Comparison of ENCODE assay signal across 17 mouse cellular contexts in genomic region chr4:130712341-130712740, GRCm38 (mm10). TPM values are rescaled to one million over a fixed set of nuclear protein-coding genes. Genes with fewer than 3 reads are reported as not detected.
DNase-seq lines count a peak whose midpoint lies in the region; ATAC-seq and TF ChIP-seq lines count a peak whose summit lies in the region.
"Had no signal": no experiment of that assay in that cellular context is flagged by ENCODE, and none has a peak within 500 bp of the region (broad histone marks: within the 10 kb centered on the region; RNA-seq: fewer than 3 reads in every experiment).

No protein-coding gene starts in this region.

- no peaks in the 10 kb centered on the region for H3K27me3 ChIP-seq in heart, embryonic 10.5 days (ENCODE audit: insufficient read depth, poor library complexity, severe bottlenecking)
- no peaks in the 10 kb centered on the region for H3K27me3 ChIP-seq in heart, adult 2 months (ENCODE audit: control insufficient read depth, insufficient read depth, low read length)
- H3K27me3 ChIP-seq in ES-Bruce4 (ENCODE audit: control insufficient read depth, insufficient read depth, low read length, poor library complexity, severe bottlenecking), result no peaks in the 10 kb centered on the region
- no peaks in the 10 kb centered on the region for H3K27me3 ChIP-seq in embryonic facial prominence, embryonic 12.5 days
- H3K27me3 ChIP-seq in liver, embryonic 15.5 days, result no peaks in the 10 kb centered on the region
- no peaks in the 10 kb centered on the region for H3K27me3 ChIP-seq in forebrain, embryonic 16.5 days (replicated peaks; ENCODE audit: control insufficient read depth, insufficient read depth, low read length)
- H3K27me3 ChIP-seq in hindbrain, embryonic 14.5 days (ENCODE audit: control insufficient read depth, insufficient read depth, low read length), result no peaks in the 10 kb centered on the region
- H3K27me3 ChIP-seq: midbrain, embryonic 13.5 days had no signal

- 0 out of 2 replicates have a peak, but pooled peaks have one; percentile 28 for ATAC-seq in embryonic facial prominence, embryonic 12.5 days (ENCODE audit: insufficient number of reproducible peaks, insufficient read depth, low FRiP score, low TSS enrichment)
- ATAC-seq in liver, embryonic 15.5 days (ENCODE audit: insufficient read depth), result peak; percentile 69
- no peak for ATAC-seq in forebrain, embryonic 16.5 days
- no peak for ATAC-seq in hindbrain, embryonic 14.5 days (ENCODE audit: low FRiP score)
- ATAC-seq: lung, postnatal 0 days; midbrain, embryonic 13.5 days had no signal

- no peak for TF ChIP-seq EP300 in heart, adult 2 months (IDR thresholded peaks at IDR 0.05; ENCODE audit: insufficient read depth, low read depth, low read length)
- no peak for TF ChIP-seq EP300 in ES-Bruce4 (IDR thresholded peaks at IDR 0.05; ENCODE audit: insufficient read depth, low read depth, low read length)

- no peak overlapping the region for H3K4me2 ChIP-seq in embryonic facial prominence, embryonic 12.5 days (replicated peaks)
- H3K4me2 ChIP-seq in liver, embryonic 15.5 days, result peak overlapping the region; percentile 69
- no peak overlapping the region for H3K4me2 ChIP-seq in forebrain, embryonic 16.5 days (ENCODE audit: low read length)
- H3K4me2 ChIP-seq in hindbrain, embryonic 14.5 days (replicated peaks), result no peak overlapping the region
- H3K4me2 ChIP-seq: midbrain, embryonic 13.5 days had no signal

- H3K4me1 ChIP-seq in heart, embryonic 10.5 days, result peaks cover 49% of the 10 kb centered on the region
- peaks cover 18% of the 10 kb centered on the region for H3K4me1 ChIP-seq in heart, adult 2 months (ENCODE audit: control insufficient read depth, insufficient read depth, low read length)
- H3K4me1 ChIP-seq in ES-Bruce4 (ENCODE audit: control insufficient read depth, insufficient read depth, low read length), result no peaks in the 10 kb centered on the region
- peaks cover 24% of the 10 kb centered on the region for H3K4me1 ChIP-seq in embryonic facial prominence, embryonic 12.5 days
- peaks cover 93% of the 10 kb centered on the region for H3K4me1 ChIP-seq in liver, embryonic 15.5 days (replicated peaks)
- H3K4me1 ChIP-seq in forebrain, embryonic 16.5 days (replicated peaks; ENCODE audit: control insufficient read depth, insufficient read depth, low read length), result peaks cover 26% of the 10 kb centered on the region
- peaks cover 22% of the 10 kb centered on the region; the same call in 1 of the 2 replicates for H3K4me1 ChIP-seq in hindbrain, embryonic 14.5 days (replicated peaks; ENCODE audit: control insufficient read depth, insufficient read depth, low read length)

- no peak for TF ChIP-seq CTCF in heart, adult 2 months (IDR thresholded peaks at IDR 0.05)
- TF ChIP-seq CTCF in ES-Bruce4 (IDR thresholded peaks at IDR 0.05; ENCODE audit: low read depth, low read length), result no peak

- H3K9me3 ChIP-seq in heart, embryonic 10.5 days, result no peaks in the 10 kb centered on the region
- H3K9me3 ChIP-seq in ES-Bruce4 (replicated peaks; ENCODE audit: control insufficient read depth, insufficient read depth, low read length, poor library complexity, severe bottlenecking), result no peaks in the 10 kb centered on the region
- no peaks in the 10 kb centered on the region for H3K9me3 ChIP-seq in embryonic facial prominence, embryonic 12.5 days
- H3K9me3 ChIP-seq in liver, embryonic 15.5 days (replicated peaks), result no peaks in the 10 kb centered on the region
- no peaks in the 10 kb centered on the region for H3K9me3 ChIP-seq in forebrain, embryonic 16.5 days (ENCODE audit: control insufficient read depth, low read length)
- no peaks in the 10 kb centered on the region for H3K9me3 ChIP-seq in hindbrain, embryonic 14.5 days (ENCODE audit: control insufficient read depth, low read length)
- H3K9me3 ChIP-seq: limb, embryonic 10.5 days; midbrain, embryonic 13.5 days had no signal

- H3K9ac ChIP-seq in heart, adult 2 months (ENCODE audit: low read depth, low read length), result no peak overlapping the region
- H3K9ac ChIP-seq in ES-Bruce4 (ENCODE audit: low read depth, poor library complexity, severe bottlenecking), result no peak overlapping the region
- no peak overlapping the region for H3K9ac ChIP-seq in embryonic facial prominence, embryonic 12.5 days
- H3K9ac ChIP-seq in liver, embryonic 15.5 days, result peak overlapping the region; percentile 50
- no peak overlapping the region for H3K9ac ChIP-seq in forebrain, embryonic 16.5 days (replicated peaks; ENCODE audit: low read depth, low read length)
- no peak overlapping the region for H3K9ac ChIP-seq in hindbrain, embryonic 14.5 days
- H3K9ac ChIP-seq: midbrain, embryonic 13.5 days had no signal

- H3K27ac ChIP-seq in heart, embryonic 10.5 days, result no peak overlapping the region
- no peak overlapping the region for H3K27ac ChIP-seq in heart, adult 2 months
- H3K27ac ChIP-seq in ES-Bruce4 (ENCODE audit: insufficient read depth, low read length), result 0 out of 2 replicates have a peak overlapping the region, but pooled peaks have one; percentile 16
- no peak overlapping the region; the same call in 1 of the 2 replicates for H3K27ac ChIP-seq in embryonic facial prominence, embryonic 12.5 days
- peak overlapping the region; percentile 96 for H3K27ac ChIP-seq in liver, embryonic 15.5 days (replicated peaks)
- H3K27ac ChIP-seq in forebrain, embryonic 16.5 days (ENCODE audit: low read length), result no peak overlapping the region
- H3K27ac ChIP-seq in hindbrain, embryonic 14.5 days, result no peak overlapping the region
- H3K27ac ChIP-seq: limb, embryonic 10.5 days; midbrain, embryonic 13.5 days had no signal

- WGBS in heart, embryonic 10.5 days, result 70% methylated on average over 3 of the region's 3 CpGs
- 77% methylated on average over 3 of the region's 3 CpGs for WGBS in heart, adult 2 months
- WGBS in embryonic facial prominence, embryonic 12.5 days, result 74% methylated on average over 3 of the region's 3 CpGs
- WGBS in liver, embryonic 15.5 days (ENCODE audit: insufficient replicate concordance), result 33% methylated on average over 3 of the region's 3 CpGs
- WGBS in forebrain, embryonic 16.5 days, result 81% methylated on average over 3 of the region's 3 CpGs
- whole genome bisulfite sequencing in hindbrain, embryonic 14.5 days, result 90% methylated on average over 3 of the region's 3 CpGs

- H3K36me3 ChIP-seq in heart, embryonic 10.5 days, result 0 out of 2 replicates have a peak, but pooled peaks cover 4% of the 10 kb centered on the region
- peaks cover 44% of the 10 kb centered on the region for H3K36me3 ChIP-seq in heart, adult 2 months (ENCODE audit: control insufficient read depth, insufficient read depth, low read length)
- H3K36me3 ChIP-seq in ES-Bruce4 (ENCODE audit: control insufficient read depth, insufficient read depth, low read length, poor library complexity, severe bottlenecking), result peaks cover 34% of the 10 kb centered on the region
- H3K36me3 ChIP-seq in embryonic facial prominence, embryonic 12.5 days, result peaks cover 6% of the 10 kb centered on the region
- peaks cover 25% of the 10 kb centered on the region for H3K36me3 ChIP-seq in liver, embryonic 15.5 days (replicated peaks)
- H3K36me3 ChIP-seq in forebrain, embryonic 16.5 days (ENCODE audit: control insufficient read depth, insufficient read depth), result no peaks in the 10 kb centered on the region
- peaks cover 4% of the 10 kb centered on the region; the same call in 1 of the 2 replicates for H3K36me3 ChIP-seq in hindbrain, embryonic 14.5 days (replicated peaks; ENCODE audit: control insufficient read depth, insufficient read depth)
- H3K36me3 ChIP-seq: midbrain, embryonic 13.5 days had no signal

- intact Hi-C loops in heart, adult 2 months (cut with DNase I), result no loop called here

- peak; percentile 79 for DNase-seq in heart, embryonic 10.5 days (ENCODE audit: low spot score)
- no peak for DNase-seq in heart, adult 2 months
- DNase-seq in hindbrain, embryonic 14.5 days (ENCODE audit: low spot score), result no peak
- DNase-seq in layer of hippocampus, postnatal 14 days (ENCODE audit: low spot score in 2 of 2), result no peak
- DNase-seq: adrenal gland, adult 8-10 months; cerebellum, adult 11 months; heart, postnatal 4 days; kidney, adult 11 months; kidney, postnatal 14 days; right cerebral cortex, postnatal 4 days had no signal

- no peak for TF ChIP-seq POLR2A in heart, adult 2 months (IDR thresholded peaks at IDR 0.05; ENCODE audit: insufficient read depth, low read depth, low read length)
- TF ChIP-seq POLR2A in ES-Bruce4 (IDR thresholded peaks at IDR 0.05; ENCODE audit: insufficient read depth, low read length), result no peak

- H3K4me3 ChIP-seq in heart, embryonic 10.5 days, result no peak overlapping the region
- H3K4me3 ChIP-seq in heart, adult 2 months, result no peak overlapping the region
- H3K4me3 ChIP-seq in ES-Bruce4 (ENCODE audit: low read depth, low read length), result no peak overlapping the region
- H3K4me3 ChIP-seq in embryonic facial prominence, embryonic 12.5 days, result no peak overlapping the region
- no peak overlapping the region for H3K4me3 ChIP-seq in liver, embryonic 15.5 days (replicated peaks)
- no peak overlapping the region for H3K4me3 ChIP-seq in forebrain, embryonic 16.5 days (replicated peaks; ENCODE audit: low read length)
- H3K4me3 ChIP-seq in hindbrain, embryonic 14.5 days (replicated peaks; ENCODE audit: low read length), result no peak overlapping the region
- H3K4me3 ChIP-seq: limb, embryonic 10.5 days; midbrain, embryonic 13.5 days had no signal

- peaks cover 11% of the 10 kb centered on the region for H3K79me2 ChIP-seq in heart, adult 2 months (replicated peaks; ENCODE audit: control insufficient read depth, insufficient read depth, low read length)

RNA-seq across cellular contexts. Expression of gene Pum1, which starts 49.2 kb away (rescaled TPM):
- 72.5 and 81.0 TPM in 2 replicates for polyA plus RNA-seq in heart, embryonic 10.5 days (2016; fragmentation: Nextera tagmentation; extraction: Ambion mirVana)
- 10 to 100 TPM; 57.1 to 59.7 TPM for total RNA-seq in heart, adult 2 months (2021)
- polyA plus RNA-seq in heart, adult 2 months (2012; rRNA removed), result 32.2 and 47.1 TPM in 2 replicates
- polyA plus RNA-seq in ES-Bruce4 (2011; ENCODE audit: insufficient read depth, insufficient read length, low read depth, missing spikeins), result 111 and 125 TPM in 2 replicates
- polyA plus RNA-seq in embryonic facial prominence, embryonic 12.5 days (2016; fragmentation: Nextera tagmentation; extraction: Ambion mirVana), result 116 and 118 TPM in 2 replicates
- 31.7 and 35.7 TPM in 2 replicates for polyA plus RNA-seq in liver, embryonic 15.5 days (2015; fragmentation: Nextera tagmentation; extraction: Ambion mirVana)
- polyA plus RNA-seq in forebrain, embryonic 16.5 days (2015; fragmentation: Nextera tagmentation; extraction: Ambion mirVana), result 137 and 142 TPM in 2 replicates
- polyA plus RNA-seq in hindbrain, embryonic 14.5 days (2014; fragmentation: Nextera tagmentation; extraction: Ambion mirVana), result 88.9 and 91.1 TPM in 2 replicates
- total RNA-seq in layer of hippocampus, postnatal 14 days (2021), result 100 to 1,000 TPM; 109 to 115 TPM

Comparison
In these comparisons a context has a peak if more than half of its experiments do, and no peak if none do; other contexts are left out.
1. H3K27ac ChIP-seq: peak in ES-Bruce4 (single experiment) and liver, embryonic 15.5 days (single experiment); none in heart, embryonic 10.5 days (single experiment), heart, adult 2 months (single experiment), embryonic facial prominence, embryonic 12.5 days (single experiment), forebrain, embryonic 16.5 days (single experiment) and hindbrain, embryonic 14.5 days (single experiment).
2. ATAC-seq: peak in embryonic facial prominence, embryonic 12.5 days (single experiment) and liver, embryonic 15.5 days (single experiment); none in forebrain, embryonic 16.5 days (single experiment) and hindbrain, embryonic 14.5 days (single experiment).